Mouse (Mus musculus) embryonic fibroblast, embryonic 13.5 days (primary cell): ENCODE measurements at regions not wholly inside any gene's neighbourhood (a gene's known extent, or its start where the extent isn't known, plus 50 kb on each side); places are given as distances from the start of the nearest gene placed in this dataset.

Source experiments
- CTCF ChIP-seq: IDR thresholded peaks from 2 replicates; pipeline ENCODE4 v1.5.1; 2011; ENCODE audit warnings: mild to moderate bottlenecking, control low read depth, low read length, moderate library complexity, borderline replicate concordance; ENCODE audit not compliant: insufficient read depth
- POLR2A ChIP-seq: IDR thresholded peaks from 2 replicates; pipeline ENCODE4 v1.6.1; 2011; ENCODE audit warnings: low read depth, mild to moderate bottlenecking, control low read depth, low read length, moderate library complexity

DNA sequence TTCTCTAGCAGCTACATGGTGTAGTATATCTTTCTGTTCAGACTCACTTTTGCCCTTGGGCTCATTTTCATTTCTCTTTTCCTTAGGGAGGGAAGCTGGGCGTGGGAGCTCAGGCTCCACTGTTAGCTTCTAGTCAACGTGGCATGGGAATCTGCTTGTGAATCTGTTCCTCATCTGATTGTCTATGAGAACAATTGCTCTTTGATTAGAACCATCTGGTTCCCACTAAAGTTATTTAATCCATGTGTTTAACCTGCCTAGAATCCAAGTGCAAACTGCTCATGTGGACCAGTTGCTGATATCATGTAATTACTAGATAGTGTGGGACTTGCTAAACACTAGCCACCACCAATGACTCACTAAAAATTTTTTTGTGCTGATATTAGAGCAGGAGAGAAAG lies 290.1 kb upstream of the Col3a1 start:
- TF ChIP-seq CTCF (no peak), POLR2A (no peak)
